Mouse (Mus musculus): ENCODE results near the gene Dnah2. TPM values are rescaled to one million over a fixed set of nuclear protein-coding genes. Genes with fewer than 3 reads are reported as not detected.

The Dnah2 gene
- polyA plus RNA-seq, 1 experiment from 2014 or later, result 4.4 TPM

GRCm38 (mm10) chr11:69372780-69373170 is 176.1 kb downstream of the Dnah2 start:
- 62% methylated on average over 3 of the region's 3 CpGs for WGBS
- Histone ChIP-seq H3K27me3 (no peaks in the 10 kb centered on the region), H3K4me3 (no peak overlapping the region), H3K9ac (no peak overlapping the region), H3K27ac (peak overlapping the region; percentile 79; the same call in 1 of the 2 replicates), H3K4me1 (peaks cover 20% of the 10 kb centered on the region), H3K9me3 (no peaks in the 10 kb centered on the region), H3K36me3 (peaks cover 27% of the 10 kb centered on the region), H3K4me2 (no peak overlapping the region)
- ATAC-seq (ENCODE audit: insufficient number of reproducible peaks, insufficient read depth, low FRiP score, low TSS enrichment, low read depth), result no peak

DNA sequence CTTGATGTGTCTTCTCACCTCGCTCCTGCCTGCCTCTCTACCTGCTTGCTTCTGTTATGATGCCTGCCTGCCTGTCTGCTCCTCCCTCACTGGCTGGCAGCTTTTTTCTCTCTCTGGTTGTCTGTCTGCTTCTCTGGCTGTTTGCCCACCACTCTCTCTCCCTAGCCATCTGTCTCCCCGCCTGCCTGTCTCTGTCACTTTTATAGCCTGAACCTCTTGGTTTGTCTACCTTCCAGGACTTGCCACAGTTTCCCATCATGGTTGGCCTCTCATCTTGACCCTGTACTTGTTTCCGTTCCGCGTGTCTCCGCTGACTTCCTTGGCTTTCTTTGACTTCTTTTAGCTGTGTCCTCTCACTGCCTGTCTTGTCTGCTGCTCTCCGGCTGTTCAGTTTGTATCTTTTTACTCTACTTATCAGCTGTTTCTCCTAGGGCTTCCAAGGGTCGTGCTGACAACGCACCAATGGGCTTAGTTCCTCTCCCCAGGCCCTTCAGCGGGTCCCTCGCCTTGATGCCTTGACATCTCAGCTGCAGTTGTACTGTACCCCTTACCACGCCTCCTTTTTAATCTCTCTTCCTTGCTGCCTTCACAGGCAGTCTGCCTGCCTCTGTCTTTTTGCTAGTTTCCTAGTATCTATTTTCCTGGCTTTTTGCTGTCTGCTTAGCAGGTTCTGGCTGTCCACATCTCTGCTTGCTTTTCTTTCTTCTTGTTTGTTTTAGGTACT is 176.7 kb downstream of the Dnah2 start:
- 0 out of 2 replicates have a peak overlapping the region, but pooled peaks have one; percentile 28 for H3K9ac ChIP-seq

GRCm38 (mm10) chr11:69371601-69372000 is 177.3 kb downstream of the Dnah2 start:
- WGBS, result 55% methylated on average over 12 of the region's 12 CpGs
- peak overlapping the region; percentile 39; the same call in 1 of the 2 replicates for H3K4me2 ChIP-seq
- H3K4me3 ChIP-seq, result no peak overlapping the region
- no peaks in the 10 kb centered on the region for H3K27me3 ChIP-seq
- peak overlapping the region; percentile 28; the same call in 1 of the 2 replicates for H3K9ac ChIP-seq
- peaks cover 20% of the 10 kb centered on the region for H3K36me3 ChIP-seq
- peak; percentile 8; the same call in 1 of the 2 replicates for ATAC-seq (ENCODE audit: insufficient number of reproducible peaks, insufficient read depth, low FRiP score, low TSS enrichment, low read depth)
- H3K27ac ChIP-seq, result peak overlapping the region; percentile 79
- H3K9me3 ChIP-seq, result no peaks in the 10 kb centered on the region
- peaks cover 20% of the 10 kb centered on the region for H3K4me1 ChIP-seq

More for the DNA sequence above, 176.7 kb downstream of the Dnah2 start:
- peak overlapping the region; percentile 79 for H3K27ac ChIP-seq
- no peak for ATAC-seq (ENCODE audit: insufficient number of reproducible peaks, insufficient read depth, low FRiP score, low TSS enrichment, low read depth)
- no peak overlapping the region for H3K4me3 ChIP-seq
- no peaks in the 10 kb centered on the region for H3K27me3 ChIP-seq
- H3K4me1 ChIP-seq, result peaks cover 20% of the 10 kb centered on the region
- H3K9me3 ChIP-seq, result no peaks in the 10 kb centered on the region
- peak overlapping the region; percentile 39; the same call in 1 of the 2 replicates for H3K4me2 ChIP-seq
- H3K36me3 ChIP-seq, result peaks cover 21% of the 10 kb centered on the region
- WGBS, result 58% methylated on average over 12 of the region's 12 CpGs

DNA sequence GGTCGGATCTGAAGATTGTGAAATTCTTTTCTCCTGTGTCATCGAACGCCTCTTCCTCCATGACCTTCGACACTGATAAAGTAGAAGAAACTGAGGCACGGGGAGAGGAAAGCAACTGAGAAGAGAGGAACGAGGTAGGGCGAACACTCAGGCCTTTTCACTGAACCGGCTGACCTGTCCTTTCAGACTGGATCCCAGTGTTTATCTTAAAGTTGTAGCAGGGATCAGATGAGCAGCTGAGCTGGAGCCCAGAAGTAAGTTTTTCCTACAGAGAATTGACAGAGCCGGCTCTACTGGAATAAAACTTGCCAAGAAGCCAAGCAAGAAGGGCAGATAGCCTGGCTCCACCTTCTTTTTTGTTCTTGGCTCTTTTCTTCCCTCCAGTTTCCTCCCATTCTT is 178.1 kb downstream of the Dnah2 start:
- Histone ChIP-seq H3K4me1 (peaks cover 25% of the 10 kb centered on the region), H3K9me3 (no peaks in the 10 kb centered on the region), H3K4me2 (peak overlapping the region; percentile 39), H3K36me3 (peaks cover 18% of the 10 kb centered on the region), H3K4me3 (no peak overlapping the region), H3K27ac (peak overlapping the region; percentile 79), H3K9ac (peak overlapping the region; percentile 28; the same call in 1 of the 2 replicates), H3K27me3 (no peaks in the 10 kb centered on the region)
- 22% methylated on average over 9 of the region's 9 CpGs for WGBS
- ATAC-seq (ENCODE audit: insufficient number of reproducible peaks, insufficient read depth, low FRiP score, low TSS enrichment, low read depth), result no peak

Small RNA genes lying within 50 kb of the gene (microRNA-seq; reads per million reads assigned to microRNA genes)
- not detected for gene Gm27493

Other genes with a start within 250 kb of the Dnah2 start
- gene Cntrob, start 225.3 kb downstream of the Dnah2 start, polyA plus RNA-seq (2015; fragmentation: Nextera tagmentation; extraction: Ambion mirVana), result 30.4 and 33.8 TPM in 2 replicates
- gene Trappc1, start 225.1 kb downstream of the Dnah2 start, polyA plus RNA-seq (2015; fragmentation: Nextera tagmentation; extraction: Ambion mirVana), result 177 and 187 TPM in 2 replicates
- 1.8 and 2.5 TPM in 2 replicates for gene Kcnab3, start 222.9 kb downstream of the Dnah2 start, polyA plus RNA-seq (2015; fragmentation: Nextera tagmentation; extraction: Ambion mirVana)
- gene Rnf227, start 208.6 kb downstream of the Dnah2 start, polyA plus RNA-seq (2015; fragmentation: Nextera tagmentation; extraction: Ambion mirVana), result 24.7 and 26.4 TPM in 2 replicates
- 135 and 142 TPM in 2 replicates for gene Chd3, start 179.7 kb downstream of the Dnah2 start, polyA plus RNA-seq (2015; fragmentation: Nextera tagmentation; extraction: Ambion mirVana)
- gene Naa38, start 153.6 kb downstream of the Dnah2 start, polyA plus RNA-seq (2015; fragmentation: Nextera tagmentation; extraction: Ambion mirVana), result 145 and 150 TPM in 2 replicates
- gene Cyb5d1, start 153.5 kb downstream of the Dnah2 start, polyA plus RNA-seq (2015; fragmentation: Nextera tagmentation; extraction: Ambion mirVana), result 43.4 and 46.5 TPM in 2 replicates
- gene Tmem88, start 150.9 kb downstream of the Dnah2 start, polyA plus RNA-seq (2015; fragmentation: Nextera tagmentation; extraction: Ambion mirVana), result 13.2 and 16.4 TPM in 2 replicates
- 41.3 and 43.1 TPM in 2 replicates for gene Kdm6b, start 135.4 kb downstream of the Dnah2 start, polyA plus RNA-seq (2015; fragmentation: Nextera tagmentation; extraction: Ambion mirVana)
- gene Efnb3, start 11.1 kb upstream of the Dnah2 start, polyA plus RNA-seq (2015; fragmentation: Nextera tagmentation; extraction: Ambion mirVana), result 43.4 and 46.3 TPM in 2 replicates
- gene Wrap53, start 31.1 kb upstream of the Dnah2 start, polyA plus RNA-seq (2015; fragmentation: Nextera tagmentation; extraction: Ambion mirVana), result 26.9 TPM in 2 replicates
- 160 and 186 TPM in 2 replicates for gene Trp53, start 31.2 kb upstream of the Dnah2 start, polyA plus RNA-seq (2015; fragmentation: Nextera tagmentation; extraction: Ambion mirVana)
- 7.9 and 8.3 TPM in 2 replicates for gene Atp1b2, start 56.8 kb upstream of the Dnah2 start, polyA plus RNA-seq (2015; fragmentation: Nextera tagmentation; extraction: Ambion mirVana)
- 0.50 TPM in 1 of 2 replicates, not detected in the other for gene Shbg, start 68.8 kb upstream of the Dnah2 start, polyA plus RNA-seq (2015; fragmentation: Nextera tagmentation; extraction: Ambion mirVana)
- gene Sat2, start 72.9 kb upstream of the Dnah2 start, polyA plus RNA-seq (2015; fragmentation: Nextera tagmentation; extraction: Ambion mirVana), result 23.8 and 28.2 TPM in 2 replicates
- 36.6 and 44.1 TPM in 2 replicates for gene Fxr2, start 83.9 kb upstream of the Dnah2 start, polyA plus RNA-seq (2015; fragmentation: Nextera tagmentation; extraction: Ambion mirVana)
- 0.41 and 0.63 TPM in 2 replicates for gene Sox15, start 106.2 kb upstream of the Dnah2 start, polyA plus RNA-seq (2015; fragmentation: Nextera tagmentation; extraction: Ambion mirVana)
- 54.3 and 74.9 TPM in 2 replicates for gene Mpdu1, start 113.5 kb upstream of the Dnah2 start, polyA plus RNA-seq (2015; fragmentation: Nextera tagmentation; extraction: Ambion mirVana)
- gene Cd68, start 117.0 kb upstream of the Dnah2 start, polyA plus RNA-seq (2015; fragmentation: Nextera tagmentation; extraction: Ambion mirVana), result 11.4 and 11.9 TPM in 2 replicates
- gene Eif4a1, start 123.3 kb upstream of the Dnah2 start, polyA plus RNA-seq (2015; fragmentation: Nextera tagmentation; extraction: Ambion mirVana), result 514 and 625 TPM in 2 replicates
- 119 and 122 TPM in 2 replicates for gene Senp3, start 133.0 kb upstream of the Dnah2 start, polyA plus RNA-seq (2015; fragmentation: Nextera tagmentation; extraction: Ambion mirVana)
- 0.21 and 0.39 TPM in 2 replicates for gene Tnfsf13, start 136.7 kb upstream of the Dnah2 start, polyA plus RNA-seq (2015; fragmentation: Nextera tagmentation; extraction: Ambion mirVana)
- 5.7 and 6.4 TPM in 2 replicates for gene Tnfsf12, start 146.7 kb upstream of the Dnah2 start, polyA plus RNA-seq (2015; fragmentation: Nextera tagmentation; extraction: Ambion mirVana)
- 2.8 and 3.8 TPM in 2 replicates for gene Tnfsfm13, start 147.0 kb upstream of the Dnah2 start, polyA plus RNA-seq (2015; fragmentation: Nextera tagmentation; extraction: Ambion mirVana)
- 27.3 and 31.3 TPM in 2 replicates for gene Polr2a, start 209.5 kb upstream of the Dnah2 start, polyA plus RNA-seq (2015; fragmentation: Nextera tagmentation; extraction: Ambion mirVana)
- gene Slc35g3, start 212.9 kb upstream of the Dnah2 start, polyA plus RNA-seq (2015; fragmentation: Nextera tagmentation; extraction: Ambion mirVana), result not detected in 2 replicates
- 3.5 and 4.8 TPM in 2 replicates for gene Zbtb4, start 216.8 kb upstream of the Dnah2 start, polyA plus RNA-seq (2015; fragmentation: Nextera tagmentation; extraction: Ambion mirVana)
- gene Chrnb1, start 246.8 kb upstream of the Dnah2 start, polyA plus RNA-seq (2015; fragmentation: Nextera tagmentation; extraction: Ambion mirVana), result 5.4 and 5.7 TPM in 2 replicates